Mouse (Mus musculus) skeletal muscle tissue, postnatal 0 days (tissue): Measurements from ENCODE around the gene Zbtb49. TPM values are rescaled to one million over a fixed set of nuclear protein-coding genes. Genes with fewer than 3 reads are reported as not detected.

Experiments
- polyA plus RNA-seq: library from polyadenylated mRNA; unstranded; fragments of >200 nt; fragmentation: Nextera tagmentation; extraction: Ambion mirVana; gene quantifications from 2 replicates; pipeline ENCODE4 v1.2.1, GENCODE M21; 2015

Zbtb49 gene
- 3.4 and 4.7 TPM in 2 replicates for polyA plus RNA-seq

DNA sequence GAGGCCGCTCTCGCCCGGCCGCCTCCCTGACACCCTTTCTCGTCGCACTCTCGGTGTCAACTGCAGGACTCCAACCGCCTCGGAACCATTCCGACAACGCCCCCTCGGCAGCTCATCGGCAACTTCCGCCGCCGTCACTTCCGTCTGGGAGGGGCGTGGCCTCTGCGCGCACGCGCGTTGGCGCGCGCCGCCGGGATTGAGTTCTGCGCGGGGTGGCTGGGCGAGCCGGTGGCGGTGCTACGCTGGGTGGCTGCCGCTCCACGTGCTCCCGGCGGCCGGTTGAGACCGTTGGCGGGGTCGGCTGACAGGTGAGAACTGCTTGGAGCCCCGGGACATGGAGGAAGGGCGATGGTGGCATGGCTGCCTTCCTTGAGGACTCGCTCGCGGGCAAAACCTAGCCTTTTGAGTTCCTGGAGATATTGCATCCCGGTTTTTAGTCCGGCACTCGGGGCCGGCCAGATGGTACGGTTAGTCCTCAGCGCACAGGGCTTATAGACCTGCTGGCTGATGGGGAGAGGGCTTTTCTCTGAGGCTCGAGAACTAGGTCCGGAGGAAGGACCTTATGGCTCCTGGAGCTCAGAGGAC, at the start of gene Zbtb49, which contains the start of gene Lyar:
Gene Zbtb49 (minus strand): TSS at position 130 of the 585 bp plus-strand sequence.
Gene Lyar (plus strand): TSS at position 143 of the 585 bp plus-strand sequence.

DNA sequence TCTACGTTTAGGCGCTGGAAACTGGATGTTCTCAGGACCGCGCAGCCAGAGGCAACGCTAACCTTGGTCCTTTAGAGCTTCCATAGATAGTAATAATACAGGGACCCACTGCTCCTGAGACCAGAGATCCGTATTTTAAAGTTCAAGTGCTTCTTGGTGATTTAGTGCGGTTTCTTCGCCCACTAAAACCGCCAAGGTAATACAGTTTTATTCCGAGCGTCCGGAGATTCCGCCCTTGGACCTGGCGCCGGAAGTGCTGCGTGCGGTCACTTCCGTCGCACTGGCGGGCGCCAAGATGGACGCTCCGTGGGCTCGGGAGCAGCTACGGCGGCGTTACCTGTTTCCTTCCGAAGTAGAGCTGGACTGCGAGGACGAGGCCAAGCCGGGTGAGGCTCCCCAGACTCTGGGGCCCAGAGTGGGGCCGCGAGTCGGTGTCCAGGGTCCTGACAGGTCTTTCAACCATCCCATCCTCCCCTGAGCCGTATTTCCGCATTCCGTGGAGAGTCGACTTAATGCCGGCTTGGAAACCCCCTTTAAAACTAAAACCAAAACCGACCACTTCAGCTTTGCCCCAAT, 39.9 kb upstream of the Zbtb49 start, which contains the start of gene Tmem128:
Gene Tmem128 (plus strand): TSS at position 79 of the 576 bp plus-strand sequence.

DNA sequence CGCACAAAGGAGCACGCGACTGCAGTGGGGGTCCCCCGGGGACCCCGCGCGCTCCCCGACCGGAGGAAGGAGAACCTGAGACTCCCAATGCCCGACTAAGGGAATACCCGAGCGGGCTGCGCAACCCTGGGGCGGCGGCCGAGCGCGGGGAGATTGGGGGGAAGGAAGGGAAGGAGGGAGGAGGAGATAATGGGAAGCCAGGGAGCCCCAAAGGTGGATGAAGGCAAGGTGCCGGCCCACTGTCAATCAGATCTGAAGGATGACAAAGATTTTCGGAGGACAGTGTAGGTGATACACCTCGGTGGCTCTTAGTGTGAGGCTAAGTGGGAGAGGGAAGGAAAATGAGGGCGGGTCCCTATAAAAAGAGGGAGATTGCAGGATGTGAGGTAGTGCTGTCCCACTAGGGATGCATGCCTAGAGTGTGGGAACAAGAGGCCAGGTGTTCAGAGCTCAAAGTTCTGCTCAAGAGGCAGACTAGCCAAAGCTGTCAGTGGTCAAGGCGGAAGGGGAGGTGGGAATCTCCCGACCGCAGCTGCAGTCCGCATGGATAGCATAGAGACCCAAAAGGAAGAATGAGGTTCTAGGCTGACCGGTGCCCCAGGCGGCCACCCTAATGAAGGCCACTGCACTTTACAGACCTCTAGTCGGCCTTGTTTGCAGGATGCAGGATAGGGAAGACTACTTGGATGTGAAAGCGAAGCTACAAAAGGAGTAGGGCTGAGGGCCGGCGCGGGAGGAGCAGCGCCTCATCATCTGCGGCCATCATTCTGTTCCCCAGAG, 60.4 kb downstream of the Zbtb49 start, which contains the start of gene Nsg1:
Gene Nsg1 (minus strand): TSS at position 274 of the 780 bp plus-strand sequence.

Other genes starting within 250 kb of the Zbtb49 start
- 18.6 and 23.2 TPM in 2 replicates for gene Stx18, start 181.7 kb downstream of the Zbtb49 start, polyA plus RNA-seq
- 12.4 and 15.7 TPM in 2 replicates for gene Nsg1, start 60.5 kb downstream of the Zbtb49 start, polyA plus RNA-seq
- 35.1 and 42.6 TPM in 2 replicates for gene Lyar, start within 50 bp of the Zbtb49 start, polyA plus RNA-seq
- 41.8 and 44.5 TPM in 2 replicates for gene Tmem128, start 39.7 kb upstream of the Zbtb49 start, polyA plus RNA-seq
- gene Otop1, start 55.5 kb upstream of the Zbtb49 start, polyA plus RNA-seq: not detected in 2 replicates
- not detected in 2 replicates for gene Drd5, start 98.9 kb upstream of the Zbtb49 start, polyA plus RNA-seq